Mouse (Mus musculus) lung, embryonic 14.5 days (tissue): ENCODE results near the gene Gm21822. TPM values are rescaled to one million over a fixed set of nuclear protein-coding genes. Genes with fewer than 3 reads are reported as not detected.
"Not testable (repeated sequence)": the region's sequence is repeated elsewhere in the genome, so short reads cannot be mapped to it uniquely, and the experiment has no call there.

Experiments
- ATAC-seq: fragments of 200-750 bp; cut with Nextera tagmentation; 2 replicates; pipeline ENCODE4 v1.8.0; 2017; ENCODE audit warnings: mild to moderate bottlenecking, moderate TSS enrichment, moderate library complexity; ENCODE audit not compliant: insufficient read depth
- DNase-seq: peaks from one replicate; pipeline ENCODE4 v3.0.0-alpha.2; 2015
- H3K27ac ChIP-seq: fragments of 300-500 bp; sonication (generic); 2 replicates; pipeline ENCODE4 v1.5.1; 2014; ENCODE audit warnings: low read depth, mild to moderate bottlenecking, moderate library complexity
- H3K27me3 ChIP-seq: fragments of 300-500 bp; sonication (generic); 2 replicates; pipeline ENCODE4 v1.6.1; 2014; ENCODE audit warnings: low read length, control low read depth; ENCODE audit not compliant: insufficient read depth
- H3K36me3 ChIP-seq: fragments of 300-500 bp; sonication (generic); 2 replicates; pipeline ENCODE4 v1.6.1; 2014; ENCODE audit warnings: control low read depth; ENCODE audit not compliant: insufficient read depth
- H3K4me1 ChIP-seq: fragments of 300-500 bp; sonication (generic); 2 replicates; pipeline ENCODE4 v1.6.1; 2014; ENCODE audit warnings: antibody characterized with exemption, control low read depth; ENCODE audit not compliant: insufficient read depth
- H3K4me2 ChIP-seq: fragments of 300-500 bp; sonication (generic); 2 replicates; pipeline ENCODE4 v1.6.1; 2014; ENCODE audit warnings: mild to moderate bottlenecking
- H3K4me3 ChIP-seq: fragments of 300-500 bp; sonication (generic); 2 replicates; pipeline ENCODE4 v1.5.1; 2014; ENCODE audit warnings: low read depth, low read length
- H3K9ac ChIP-seq: fragments of 300-500 bp; sonication (generic); 2 replicates; pipeline ENCODE4 v1.6.1; 2014
- H3K9me3 ChIP-seq: fragments of 300-500 bp; sonication (generic); 2 replicates; pipeline ENCODE4 v1.6.1; 2016; ENCODE audit warnings: low read depth, low read length, control low read depth
- WGBS: fragments of 180-500 bp; shearing (Covaris S2); extraction: QIAGEN DNeasy Blood & Tissue Kit; methylation state at CpG from one replicate; pipeline ENCODE4 v1.1.7; 2014; 5-methylcytosine and 5-hydroxymethylcytosine counted together
- polyA plus RNA-seq: library from polyadenylated mRNA; unstranded; fragments of >200 nt; fragmentation: Nextera tagmentation; extraction: Ambion mirVana; gene quantifications from 2 replicates; pipeline ENCODE4 v1.2.1, GENCODE M21; 2014

Gm21822 gene
- polyA plus RNA-seq, result not detected in 2 replicates

GRCm38 (mm10) chrY:18654182-18654581 is at the start of gene Gm21822:
Gm21822 (plus strand) TSS chrY:18654482.
- H3K4me1 ChIP-seq, H3K9ac ChIP-seq, H3K27ac ChIP-seq, H3K36me3 ChIP-seq, H3K4me3 ChIP-seq, DNase-seq, H3K9me3 ChIP-seq, H3K4me2 ChIP-seq, ATAC-seq, H3K27me3 ChIP-seq: not testable (repeated sequence)
- no CpG with 5 or more reads among the region's 3 CpGs for WGBS
